Mouse (Mus musculus): ENCODE data around the gene Ermap. TPM values are rescaled to one million over a fixed set of nuclear protein-coding genes. Genes with fewer than 3 reads are reported as not detected.
A peak's percentile ranks its signal among the peaks of the same experiment; 100 is the strongest.

The Ermap gene
- polyA plus RNA-seq, 1 experiment from 2014 or later: 2.2 TPM

GRCm38 (mm10) chr4:119161358-119161757, 28.5 kb downstream of the Ermap start:
- Histone ChIP-seq H3K9me3 (ENCODE audit: control insufficient read depth, low read length) (no peaks in the 10 kb centered on the region), H3K9ac (ENCODE audit: low read depth, low read length) (no peak overlapping the region)
- no peak for ATAC-seq (ENCODE audit: low read depth)

GRCm38 (mm10) chr4:119157891-119158290, 31.9 kb downstream of the Ermap start:
- DNase-seq (ENCODE audit: low spot score) (no peak), ATAC-seq (ENCODE audit: low read depth) (no peak)
- Histone ChIP-seq H3K36me3 (ENCODE audit: control insufficient read depth, insufficient read depth, low read length) (no peaks in the 10 kb centered on the region), H3K9me3 (ENCODE audit: control insufficient read depth, low read length) (no peaks in the 10 kb centered on the region), H3K27me3 (replicated peaks; ENCODE audit: control insufficient read depth, insufficient read depth, low read length) (no peaks in the 10 kb centered on the region), H3K4me3 (ENCODE audit: low read depth, low read length) (no peak overlapping the region), H3K27ac (replicated peaks; ENCODE audit: low read depth, low read length) (no peak overlapping the region), H3K4me1 (ENCODE audit: control insufficient read depth, insufficient read depth, low read length) (no peaks in the 10 kb centered on the region), H3K9ac (ENCODE audit: low read depth, low read length) (no peak overlapping the region), H3K4me2 (ENCODE audit: low read depth, low read length) (no peak overlapping the region)
- WGBS: 78% methylated on average over 5 of the region's 5 CpGs

More at GRCm38 (mm10) chr4:119161358-119161757, 28.5 kb downstream of the Ermap start:
- DNase-seq (ENCODE audit: low spot score): no peak
- no peaks in the 10 kb centered on the region for H3K36me3 ChIP-seq (ENCODE audit: control insufficient read depth, insufficient read depth, low read length)
- no peak overlapping the region for H3K27ac ChIP-seq (replicated peaks; ENCODE audit: low read depth, low read length)
- H3K4me2 ChIP-seq (ENCODE audit: low read depth, low read length): no peak overlapping the region
- no peak overlapping the region for H3K4me3 ChIP-seq (ENCODE audit: low read depth, low read length)
- 69% methylated on average over 3 of the region's 3 CpGs for WGBS
- H3K27me3 ChIP-seq (replicated peaks; ENCODE audit: control insufficient read depth, insufficient read depth, low read length): no peaks in the 10 kb centered on the region
- H3K4me1 ChIP-seq (ENCODE audit: control insufficient read depth, insufficient read depth, low read length): no peaks in the 10 kb centered on the region

GRCm38 (mm10) chr4:119157186-119157585, 32.6 kb downstream of the Ermap start:
- 29% methylated on average over 2 of the region's 2 CpGs for WGBS
- ATAC-seq (ENCODE audit: low read depth) (no peak), DNase-seq (ENCODE audit: low spot score) (no peak)
- Histone ChIP-seq H3K4me3 (ENCODE audit: low read depth, low read length) (no peak overlapping the region), H3K4me1 (ENCODE audit: control insufficient read depth, insufficient read depth, low read length) (no peaks in the 10 kb centered on the region), H3K27me3 (replicated peaks; ENCODE audit: control insufficient read depth, insufficient read depth, low read length) (no peaks in the 10 kb centered on the region), H3K27ac (replicated peaks; ENCODE audit: low read depth, low read length) (no peak overlapping the region), H3K9me3 (ENCODE audit: control insufficient read depth, low read length) (no peaks in the 10 kb centered on the region), H3K9ac (ENCODE audit: low read depth, low read length) (no peak overlapping the region), H3K36me3 (ENCODE audit: control insufficient read depth, insufficient read depth, low read length) (no peaks in the 10 kb centered on the region), H3K4me2 (ENCODE audit: low read depth, low read length) (no peak overlapping the region)

GRCm38 (mm10) chr4:119148741-119149140, 41.1 kb downstream of the Ermap start:
- DNase-seq (ENCODE audit: low spot score): no peak
- no peak overlapping the region for H3K4me3 ChIP-seq (ENCODE audit: low read depth, low read length)
- no peak overlapping the region for H3K9ac ChIP-seq (ENCODE audit: low read depth, low read length)
- 85% methylated on average over 11 of the region's 11 CpGs for WGBS
- H3K27me3 ChIP-seq (replicated peaks; ENCODE audit: control insufficient read depth, insufficient read depth, low read length): no peaks in the 10 kb centered on the region
- no peaks in the 10 kb centered on the region for H3K9me3 ChIP-seq (ENCODE audit: control insufficient read depth, low read length)
- H3K4me1 ChIP-seq (ENCODE audit: control insufficient read depth, insufficient read depth, low read length): no peaks in the 10 kb centered on the region
- ATAC-seq (ENCODE audit: low read depth): no peak
- no peak overlapping the region for H3K4me2 ChIP-seq (ENCODE audit: low read depth, low read length)
- no peak overlapping the region for H3K27ac ChIP-seq (replicated peaks; ENCODE audit: low read depth, low read length)
- H3K36me3 ChIP-seq (ENCODE audit: control insufficient read depth, insufficient read depth, low read length): no peaks in the 10 kb centered on the region

- no peaks in the 10 kb centered on the region for H3K36me3 ChIP-seq (ENCODE audit: control insufficient read depth, insufficient read depth, low read length)
- H3K9ac ChIP-seq (ENCODE audit: low read depth, low read length): no peak overlapping the region
- H3K27ac ChIP-seq (replicated peaks; ENCODE audit: low read depth, low read length): no peak overlapping the region
- no peaks in the 10 kb centered on the region for H3K4me1 ChIP-seq (ENCODE audit: control insufficient read depth, insufficient read depth, low read length)
- no peaks in the 10 kb centered on the region for H3K9me3 ChIP-seq (ENCODE audit: control insufficient read depth, low read length)
- no peak overlapping the region for H3K4me3 ChIP-seq (ENCODE audit: low read depth, low read length)
- H3K27me3 ChIP-seq (replicated peaks; ENCODE audit: control insufficient read depth, insufficient read depth, low read length): no peaks in the 10 kb centered on the region
- no peak overlapping the region for H3K4me2 ChIP-seq (ENCODE audit: low read depth, low read length)
- 92% methylated on average over 5 of the region's 5 CpGs for whole genome bisulfite sequencing
- DNase-seq (ENCODE audit: low spot score) (no peak), ATAC-seq (ENCODE audit: low read depth) (no peak)
Measured at GRCm38 (mm10) chr4:119147347-119147746, 42.5 kb downstream of the Ermap start.

- 78% methylated on average over 7 of the region's 7 CpGs for WGBS
Measured at GRCm38 (mm10) chr4:119146816-119147215, 43.0 kb downstream of the Ermap start.

GRCm38 (mm10) chr4:119142230-119142871, 47.5 kb downstream of the Ermap start:
- Histone ChIP-seq H3K27me3 (replicated peaks; ENCODE audit: control insufficient read depth, insufficient read depth, low read length) (no peaks in the 10 kb centered on the region), H3K36me3 (ENCODE audit: control insufficient read depth, insufficient read depth, low read length) (peaks cover 6% of the 10 kb centered on the region), H3K9me3 (ENCODE audit: control insufficient read depth, low read length) (no peaks in the 10 kb centered on the region), H3K4me2 (ENCODE audit: low read depth, low read length) (peak overlapping the region; percentile 46), H3K4me1 (ENCODE audit: control insufficient read depth, insufficient read depth, low read length) (no peaks in the 10 kb centered on the region; the same call in 1 of the 2 replicates), H3K9ac (ENCODE audit: low read depth, low read length) (0 out of 2 replicates have a peak overlapping the region, but pooled peaks have one; percentile 25), H3K4me3 (ENCODE audit: low read depth, low read length) (peak overlapping the region; percentile 20; the same call in 1 of the 2 replicates), H3K27ac (replicated peaks; ENCODE audit: low read depth, low read length) (peak overlapping the region; percentile 66)
- ATAC-seq (ENCODE audit: low read depth) (peak; percentile 84), DNase-seq (ENCODE audit: low spot score) (peak; percentile 87)
- WGBS: 40% methylated on average over 24 of the region's 24 CpGs

More at GRCm38 (mm10) chr4:119146816-119147215, 43.0 kb downstream of the Ermap start:
- H3K4me1 ChIP-seq (ENCODE audit: control insufficient read depth, insufficient read depth, low read length): no peaks in the 10 kb centered on the region
- H3K4me3 ChIP-seq (ENCODE audit: low read depth, low read length): no peak overlapping the region
- DNase-seq (ENCODE audit: low spot score) (no peak), ATAC-seq (ENCODE audit: low read depth) (no peak)
- no peak overlapping the region for H3K9ac ChIP-seq (ENCODE audit: low read depth, low read length)
- no peak overlapping the region for H3K4me2 ChIP-seq (ENCODE audit: low read depth, low read length)
- no peaks in the 10 kb centered on the region for H3K27me3 ChIP-seq (replicated peaks; ENCODE audit: control insufficient read depth, insufficient read depth, low read length)
- no peak overlapping the region for H3K27ac ChIP-seq (replicated peaks; ENCODE audit: low read depth, low read length)
- H3K9me3 ChIP-seq (ENCODE audit: control insufficient read depth, low read length): no peaks in the 10 kb centered on the region
- H3K36me3 ChIP-seq (ENCODE audit: control insufficient read depth, insufficient read depth, low read length): no peaks in the 10 kb centered on the region

- ATAC-seq (ENCODE audit: low read depth) (0 out of 2 replicates have a peak, but pooled peaks have one; percentile 5), DNase-seq (ENCODE audit: low spot score) (peak; percentile 23)
- Histone ChIP-seq H3K27ac (replicated peaks; ENCODE audit: low read depth, low read length) (no peak overlapping the region), H3K4me1 (ENCODE audit: control insufficient read depth, insufficient read depth, low read length) (no peaks in the 10 kb centered on the region; the same call in 1 of the 2 replicates), H3K9me3 (ENCODE audit: control insufficient read depth, low read length) (no peaks in the 10 kb centered on the region), H3K27me3 (replicated peaks; ENCODE audit: control insufficient read depth, insufficient read depth, low read length) (no peaks in the 10 kb centered on the region), H3K36me3 (ENCODE audit: control insufficient read depth, insufficient read depth, low read length) (peaks cover 18% of the 10 kb centered on the region), H3K4me2 (ENCODE audit: low read depth, low read length) (no peak overlapping the region), H3K9ac (ENCODE audit: low read depth, low read length) (no peak overlapping the region), H3K4me3 (ENCODE audit: low read depth, low read length) (no peak overlapping the region)
- WGBS: 58% methylated on average over 9 of the region's 10 CpGs
Measured at GRCm38 (mm10) chr4:119141191-119141590, 48.6 kb downstream of the Ermap start.

- DNase-seq (ENCODE audit: low spot score): no peak
- no peak overlapping the region for H3K4me2 ChIP-seq (ENCODE audit: low read depth, low read length)
- no peaks in the 10 kb centered on the region for H3K27me3 ChIP-seq (replicated peaks; ENCODE audit: control insufficient read depth, insufficient read depth, low read length)
- ATAC-seq (ENCODE audit: low read depth): no peak
- no peak overlapping the region for H3K9ac ChIP-seq (ENCODE audit: low read depth, low read length)
- H3K9me3 ChIP-seq (ENCODE audit: control insufficient read depth, low read length): no peaks in the 10 kb centered on the region
- no peak overlapping the region for H3K27ac ChIP-seq (replicated peaks; ENCODE audit: low read depth, low read length)
- WGBS: 51% methylated on average over 3 of the region's 3 CpGs
- H3K4me1 ChIP-seq (ENCODE audit: control insufficient read depth, insufficient read depth, low read length): no peaks in the 10 kb centered on the region; the same call in 1 of the 2 replicates
- peaks cover 28% of the 10 kb centered on the region for H3K36me3 ChIP-seq (ENCODE audit: control insufficient read depth, insufficient read depth, low read length)
- H3K4me3 ChIP-seq (ENCODE audit: low read depth, low read length): no peak overlapping the region
Measured at GRCm38 (mm10) chr4:119140126-119140525, 49.7 kb downstream of the Ermap start.

All from embryonic facial prominence, embryonic 14.5 days (tissue).